Mouse (Mus musculus) heart, postnatal 0 days (tissue): ENCODE measurements around the gene 1700037C18Rik.

Experiments used
- CTCF ChIP-seq: IDR thresholded peaks from 2 replicates; pipeline ENCODE4 v1.5.1; 2016; ENCODE audit warnings: antibody characterized with exemption, control low read depth, low read depth
- EP300 ChIP-seq: IDR thresholded peaks from 2 replicates; pipeline ENCODE4 v1.6.1; 2016; ENCODE audit warnings: antibody characterized with exemption, low read depth

- no peak for TF ChIP-seq CTCF
- TF ChIP-seq EP300 = no peak
Measured at GRCm38 (mm10) chr16:3891621-3892295, 16.7 kb downstream of the 1700037C18Rik start.
